Mouse (Mus musculus): ENCODE data around the gene Samd4.

GRCm38 (mm10) chr14:47083838-47084237 is 201.2 kb downstream of the Samd4 start:
- TF ChIP-seq CTCF (conservative IDR thresholded peaks at IDR 0.05; ENCODE audit: insufficient read depth, insufficient read length, low read depth, low read length): no peak
- no peak for TF ChIP-seq POLR2A (IDR thresholded peaks at IDR 0.05; ENCODE audit: low read depth, low read length)

Measured in kidney, adult 2 months (tissue).